In the genomic region with DNA sequence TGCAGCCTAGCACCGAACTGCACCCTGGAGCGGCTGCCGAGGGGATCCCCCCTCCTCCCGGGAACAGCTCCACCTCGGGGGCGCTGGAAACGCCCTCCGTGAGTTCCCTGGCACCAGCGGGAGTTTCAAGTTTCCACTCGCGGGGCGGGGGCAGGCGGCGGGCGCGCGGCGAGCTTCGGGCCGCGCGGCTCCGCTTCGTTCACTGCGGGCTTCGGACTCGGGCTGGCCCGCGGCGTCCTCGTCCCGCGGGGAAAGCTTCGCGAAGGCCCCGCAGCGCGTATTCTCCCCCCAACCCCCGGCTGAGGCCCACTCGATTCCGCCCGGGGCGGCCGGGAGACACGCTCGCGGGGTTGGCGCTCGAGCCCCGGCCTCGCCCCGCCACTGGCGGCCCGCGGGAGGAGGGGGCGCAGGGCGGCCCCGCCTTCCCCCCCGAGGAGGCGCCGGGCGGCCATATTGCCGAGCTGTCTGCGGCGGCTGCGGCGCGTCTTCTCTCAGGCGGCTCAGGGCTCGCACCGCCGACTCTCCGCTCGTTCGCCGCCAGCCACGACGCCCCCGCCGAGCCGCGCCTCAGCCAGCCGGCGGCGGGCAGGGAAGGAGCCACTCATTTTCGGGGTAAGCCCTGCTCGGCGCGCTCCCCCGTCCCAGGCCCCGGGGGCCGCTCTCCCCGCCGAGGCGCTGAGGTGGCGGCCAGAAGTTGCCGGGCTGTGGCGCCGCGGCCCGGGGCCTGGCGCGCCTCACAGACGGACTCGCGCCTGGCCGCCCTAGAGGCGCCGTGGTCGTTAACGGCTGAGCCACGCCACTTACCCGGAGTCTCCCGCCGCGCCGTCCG, we compare ENCODE assay signal across 8 mouse cellular contexts. TPM values are rescaled to one million over a fixed set of nuclear protein-coding genes. Genes with fewer than 3 reads are reported as not detected.
DNase-seq lines count a peak whose midpoint lies in the region; ATAC-seq and TF ChIP-seq lines count a peak whose summit lies in the region.

No protein-coding gene starts in this region.

- peaks cover 3% of the 10 kb centered on the region; the same call in 1 of the 2 replicates for H3K4me1 ChIP-seq in cortical plate, adult 2 months (ENCODE audit: control insufficient read depth, insufficient read depth, low read length)

- peak; percentile 77 for ATAC-seq in megakaryocyte-erythroid progenitor cell, adult 5-6 weeks (replicated peaks; ENCODE audit: low FRiP score, low TSS enrichment, poor library complexity, severe bottlenecking)

- H3K27ac ChIP-seq in cortical plate, adult 2 months (ENCODE audit: insufficient read depth, low read length), result peak overlapping the region; percentile 100

- TF ChIP-seq POLR2A in cortical plate, adult 2 months (IDR thresholded peaks at IDR 0.05; ENCODE audit: extremely low read depth, insufficient read depth, low read length), result no peak

- peak overlapping the region; percentile 88 for H3K4me3 ChIP-seq in cortical plate, adult 2 months (ENCODE audit: insufficient read depth, low read length)

- intact Hi-C loops in left cerebral cortex, postnatal 14 days (cut with DNase I), result loop anchor here (5.0 kb wide), 1 partner anchor 61 kb away; no protein-coding TSS in a partner anchor

- peak; percentile 74 for DNase-seq in adipocyte (ENCODE audit: low spot score)
- peak; percentile 86 for DNase-seq in gastrocnemius, postnatal 10 days
- peak; percentile 85 for DNase-seq in induced T-regulatory cell, adult 2 months (ENCODE audit: low read depth)
- DNase-seq in left cerebral cortex, postnatal 14 days (ENCODE audit: low spot score in 2 of 2), result peak; percentile 66 to 74
- DNase-seq in right cerebral cortex, postnatal 14 days, result peak; percentile 77
- DNase-seq in urinary bladder, postnatal 25 days (ENCODE audit: low spot score), result peak; percentile 73

- no peak for TF ChIP-seq CTCF in cortical plate, adult 2 months (IDR thresholded peaks at IDR 0.05; ENCODE audit: extremely low read depth, insufficient read depth, low read length)

RNA-seq across cellular contexts. Expression of gene Rdx, which starts 1.1 kb away (rescaled TPM):
- polyA plus RNA-seq in cortical plate, adult 2 months (2012; rRNA removed), result 36.7 and 37.6 TPM in 2 replicates
- 100 to 1,000 TPM; 119 to 122 TPM for total RNA-seq in gastrocnemius, postnatal 10 days (2021)
- 10 to 100 TPM; 42.7 to 52.9 TPM for total RNA-seq in left cerebral cortex, postnatal 14 days (2021)
- total RNA-seq in megakaryocyte-erythroid progenitor cell, adult 5-6 weeks (2014; fragmentation: Nextera tagmentation), result 87.6 and 103 TPM in 2 replicates
- total RNA-seq in megakaryocyte-erythroid progenitor cell, adult 5-6 weeks (2017), result 320 and 325 TPM in 2 replicates

Comparison
In these comparisons a context has a peak if more than half of its experiments do, and no peak if none do; other contexts are left out.
1. Peak in every context shown above with its lines: DNase-seq, ATAC-seq, H3K4me3 ChIP-seq and H3K27ac ChIP-seq.